Mouse (Mus musculus): ENCODE measurements around the gene Otulin. TPM values are rescaled to one million over a fixed set of nuclear protein-coding genes. Genes with fewer than 3 reads are reported as not detected.

Otulin gene
- polyA plus RNA-seq, 1 experiment: 29.0 TPM

- no peak overlapping the region for H3K4me3 ChIP-seq (ENCODE audit: insufficient read depth, low read depth, low read length)
- no peak for TF ChIP-seq POLR2A (IDR thresholded peaks at IDR 0.05; ENCODE audit: low read depth, low read length)
- TF ChIP-seq CTCF (conservative IDR thresholded peaks at IDR 0.05; ENCODE audit: insufficient read depth, insufficient read length, low read depth, low read length): no peak
- H3K27ac ChIP-seq (ENCODE audit: insufficient read depth, low read depth, low read length): no peak overlapping the region
- H3K36me3 ChIP-seq (ENCODE audit: control insufficient read depth, insufficient read depth, low read length): no peaks in the 10 kb centered on the region
- 67% methylated on average over 9 of the region's 9 CpGs for WGBS
- no peaks in the 10 kb centered on the region for H3K4me1 ChIP-seq (ENCODE audit: control insufficient read depth, insufficient read depth, low read length)
- H3K27me3 ChIP-seq (replicated peaks; ENCODE audit: control insufficient read depth, insufficient read depth, low read length): no peaks in the 10 kb centered on the region
- DNase-seq: no peak
Observed at GRCm38 (mm10) chr15:27550358-27550992, 80.0 kb downstream of the Otulin start.

- no peak overlapping the region for H3K4me3 ChIP-seq (ENCODE audit: insufficient read depth, low read depth, low read length)
- no peak overlapping the region for H3K27ac ChIP-seq (ENCODE audit: insufficient read depth, low read depth, low read length)
- TF ChIP-seq POLR2A (IDR thresholded peaks at IDR 0.05; ENCODE audit: low read depth, low read length) (no peak), CTCF (conservative IDR thresholded peaks at IDR 0.05; ENCODE audit: insufficient read depth, insufficient read length, low read depth, low read length) (no peak)
- no peaks in the 10 kb centered on the region for H3K36me3 ChIP-seq (ENCODE audit: control insufficient read depth, insufficient read depth, low read length)
- H3K27me3 ChIP-seq (replicated peaks; ENCODE audit: control insufficient read depth, insufficient read depth, low read length): no peaks in the 10 kb centered on the region
- no peak for DNase-seq
- 75% methylated on average over 7 of the region's 7 CpGs for WGBS
- H3K4me1 ChIP-seq (ENCODE audit: control insufficient read depth, insufficient read depth, low read length): no peaks in the 10 kb centered on the region
Observed at GRCm38 (mm10) chr15:27549878-27550277, 80.6 kb downstream of the Otulin start.

- WGBS: 85% methylated on average over 10 of the region's 10 CpGs
- Histone ChIP-seq H3K27ac (ENCODE audit: insufficient read depth, low read depth, low read length) (no peak overlapping the region), H3K36me3 (ENCODE audit: control insufficient read depth, insufficient read depth, low read length) (no peaks in the 10 kb centered on the region), H3K27me3 (replicated peaks; ENCODE audit: control insufficient read depth, insufficient read depth, low read length) (no peaks in the 10 kb centered on the region), H3K4me3 (ENCODE audit: insufficient read depth, low read depth, low read length) (no peak overlapping the region), H3K4me1 (ENCODE audit: control insufficient read depth, insufficient read depth, low read length) (no peaks in the 10 kb centered on the region)
- no peak for DNase-seq
- TF ChIP-seq POLR2A (IDR thresholded peaks at IDR 0.05; ENCODE audit: low read depth, low read length) (no peak), CTCF (conservative IDR thresholded peaks at IDR 0.05; ENCODE audit: insufficient read depth, insufficient read length, low read depth, low read length) (no peak)
Observed at GRCm38 (mm10) chr15:27549071-27549470, 81.4 kb downstream of the Otulin start.

GRCm38 (mm10) chr15:27548110-27548509 is 82.4 kb downstream of the Otulin start:
- no peaks in the 10 kb centered on the region for H3K4me1 ChIP-seq (ENCODE audit: control insufficient read depth, insufficient read depth, low read length)
- H3K27me3 ChIP-seq (replicated peaks; ENCODE audit: control insufficient read depth, insufficient read depth, low read length): no peaks in the 10 kb centered on the region
- no peak overlapping the region for H3K4me3 ChIP-seq (ENCODE audit: insufficient read depth, low read depth, low read length)
- no peak overlapping the region for H3K27ac ChIP-seq (ENCODE audit: insufficient read depth, low read depth, low read length)
- TF ChIP-seq CTCF (conservative IDR thresholded peaks at IDR 0.05; ENCODE audit: insufficient read depth, insufficient read length, low read depth, low read length): no peak
- no peak for TF ChIP-seq POLR2A (IDR thresholded peaks at IDR 0.05; ENCODE audit: low read depth, low read length)
- DNase-seq: no peak
- no peaks in the 10 kb centered on the region for H3K36me3 ChIP-seq (ENCODE audit: control insufficient read depth, insufficient read depth, low read length)
- 93% methylated on average over 6 of the region's 6 CpGs for WGBS

GRCm38 (mm10) chr15:27545203-27545602 is 85.3 kb downstream of the Otulin start:
- WGBS: 90% methylated on average over 10 of the region's 10 CpGs
- TF ChIP-seq POLR2A (IDR thresholded peaks at IDR 0.05; ENCODE audit: low read depth, low read length): no peak
- no peak for TF ChIP-seq CTCF (conservative IDR thresholded peaks at IDR 0.05; ENCODE audit: insufficient read depth, insufficient read length, low read depth, low read length)
- no peak for DNase-seq
- Histone ChIP-seq H3K27me3 (replicated peaks; ENCODE audit: control insufficient read depth, insufficient read depth, low read length) (no peaks in the 10 kb centered on the region), H3K4me1 (ENCODE audit: control insufficient read depth, insufficient read depth, low read length) (no peaks in the 10 kb centered on the region), H3K27ac (ENCODE audit: insufficient read depth, low read depth, low read length) (no peak overlapping the region), H3K4me3 (ENCODE audit: insufficient read depth, low read depth, low read length) (no peak overlapping the region), H3K36me3 (ENCODE audit: control insufficient read depth, insufficient read depth, low read length) (no peaks in the 10 kb centered on the region)

- WGBS: 85% methylated on average over 9 of the region's 9 CpGs
- TF ChIP-seq CTCF (conservative IDR thresholded peaks at IDR 0.05; ENCODE audit: insufficient read depth, insufficient read length, low read depth, low read length) (no peak), POLR2A (IDR thresholded peaks at IDR 0.05; ENCODE audit: low read depth, low read length) (no peak)
- DNase-seq: peak; percentile 34
- H3K27me3 ChIP-seq (replicated peaks; ENCODE audit: control insufficient read depth, insufficient read depth, low read length): no peaks in the 10 kb centered on the region
- no peaks in the 10 kb centered on the region for H3K4me1 ChIP-seq (ENCODE audit: control insufficient read depth, insufficient read depth, low read length)
- H3K27ac ChIP-seq (ENCODE audit: insufficient read depth, low read depth, low read length): no peak overlapping the region
- H3K36me3 ChIP-seq (ENCODE audit: control insufficient read depth, insufficient read depth, low read length): no peaks in the 10 kb centered on the region
- H3K4me3 ChIP-seq (ENCODE audit: insufficient read depth, low read depth, low read length): no peak overlapping the region
Observed at GRCm38 (mm10) chr15:27539745-27540144, 90.7 kb downstream of the Otulin start.

- no peaks in the 10 kb centered on the region for H3K36me3 ChIP-seq (ENCODE audit: control insufficient read depth, insufficient read depth, low read length)
- no peak overlapping the region for H3K27ac ChIP-seq (ENCODE audit: insufficient read depth, low read depth, low read length)
- no peaks in the 10 kb centered on the region for H3K27me3 ChIP-seq (replicated peaks; ENCODE audit: control insufficient read depth, insufficient read depth, low read length)
- no peak for DNase-seq
- no peak overlapping the region for H3K4me3 ChIP-seq (ENCODE audit: insufficient read depth, low read depth, low read length)
- no peaks in the 10 kb centered on the region for H3K4me1 ChIP-seq (ENCODE audit: control insufficient read depth, insufficient read depth, low read length)
- WGBS: 67% methylated on average over 4 of the region's 4 CpGs
- TF ChIP-seq POLR2A (IDR thresholded peaks at IDR 0.05; ENCODE audit: low read depth, low read length) (no peak), CTCF (conservative IDR thresholded peaks at IDR 0.05; ENCODE audit: insufficient read depth, insufficient read length, low read depth, low read length) (no peak)
Observed at GRCm38 (mm10) chr15:27537519-27538223, 92.8 kb downstream of the Otulin start.

Measured in kidney, adult 2 months (tissue).